Mouse (Mus musculus) thymus, adult 2 months (tissue): ENCODE measurements around the gene Srcap.

Source experiments
- CTCF ChIP-seq: fragments of 200-500 bp; IDR thresholded peaks from 2 replicates; pipeline ENCODE4 v1.5.1; 2012; ENCODE audit warnings: mild to moderate bottlenecking, control low read depth, low read length, moderate library complexity, borderline replicate concordance; ENCODE audit not compliant: control insufficient read depth, poor library complexity, insufficient read depth; ENCODE audit errors: extremely low read depth
- POLR2A ChIP-seq: fragments of 200-500 bp; IDR thresholded peaks from 2 replicates; pipeline ENCODE4 v1.6.1; 2012; ENCODE audit warnings: mild to moderate bottlenecking, low read length, control low read depth, moderate library complexity; ENCODE audit not compliant: control insufficient read depth, poor library complexity, insufficient read depth; ENCODE audit errors: extremely low read depth

GRCm38 (mm10) chr7:127485416-127485815 lies 26.4 kb upstream of the Srcap start:
- TF ChIP-seq POLR2A (no peak), CTCF (no peak)
